Mouse (Mus musculus): ENCODE data around the gene Tmem230.

- TF ChIP-seq POLR2A (IDR thresholded peaks at IDR 0.05; ENCODE audit: insufficient read depth, low read depth, low read length) (no peak), CTCF (IDR thresholded peaks at IDR 0.05; ENCODE audit: insufficient read depth, low read depth, low read length) (no peak)
These were observed 52.0 kb downstream of the Tmem230 start for GRCm38 (mm10) chr2:132195602-132196001.

Data from olfactory bulb, adult 2 months (tissue).